Comparison of ENCODE assay signal across 8 mouse cellular contexts in genomic region chr2:84715562-84716361, GRCm38 (mm10). TPM values are rescaled to one million over a fixed set of nuclear protein-coding genes. Genes with fewer than 3 reads are reported as not detected.
DNase-seq lines count a peak whose midpoint lies in the region; ATAC-seq and TF ChIP-seq lines count a peak whose summit lies in the region.

No protein-coding gene starts in this region.

- ATAC-seq in forebrain, embryonic 11.5 days (replicated peaks; ENCODE audit: low FRiP score) = peak; percentile 94
- ATAC-seq in neutrophil, adult 5-6 weeks (ENCODE audit: extremely low read depth, insufficient number of reproducible peaks, low FRiP score, poor library complexity, severe bottlenecking) = peak; percentile 89

- no peak for TF ChIP-seq CTCF in E14TG2a.4 (conservative IDR thresholded peaks at IDR 0.05; ENCODE audit: low read length)
- TF ChIP-seq CTCF in brain, embryonic 14.5 days (IDR thresholded peaks at IDR 0.05; ENCODE audit: borderline replicate concordance, extremely low read depth, insufficient read depth, insufficient read length) = no peak
- no peak for TF ChIP-seq CTCF in layer of hippocampus, adult 2 months (conservative IDR thresholded peaks at IDR 0.05)
- no peak for TF ChIP-seq CTCF in thymus, adult 2 months (IDR thresholded peaks at IDR 0.05; ENCODE audit: borderline replicate concordance, control insufficient read depth, extremely low read depth, insufficient read depth, low read length, poor library complexity)

- H3K9ac ChIP-seq in forebrain, embryonic 11.5 days (ENCODE audit: low read length) = peak overlapping the region; percentile 95

- no peaks in the 10 kb centered on the region for H3K9me3 ChIP-seq in E14TG2a.4 (ENCODE audit: low read length)
- H3K9me3 ChIP-seq in forebrain, embryonic 11.5 days (ENCODE audit: control insufficient read depth, low read length) = no peaks in the 10 kb centered on the region

- no peaks in the 10 kb centered on the region for H3K27me3 ChIP-seq in E14TG2a.4 (ENCODE audit: insufficient read depth, low read length)
- H3K27me3 ChIP-seq in forebrain, embryonic 11.5 days (ENCODE audit: control insufficient read depth, insufficient read depth, low read length) = no peaks in the 10 kb centered on the region
- no peaks in the 10 kb centered on the region for H3K27me3 ChIP-seq in thymus, adult 2 months (ENCODE audit: control insufficient read depth, insufficient read depth, low read length)

- DNase-seq in brain, embryonic 14.5 days (ENCODE audit: low read depth) = peak; percentile 99
- DNase-seq in forebrain, embryonic 11.5 days (ENCODE audit: low spot score) = peak; percentile 77
- peak; percentile 60 to 64 for DNase-seq in heart, postnatal 14 days
- DNase-seq in layer of hippocampus, adult 2 months (ENCODE audit: low spot score in 2 of 2) = peak in 1 of 2 experiments; percentile 94
- peak; percentile 91 to 94 for DNase-seq in lung, adult 18-20 months
- DNase-seq in thymus, adult 2 months = peak; percentile 80

- under 1% methylated on average over 33 of the region's 33 CpGs for WGBS in forebrain, embryonic 11.5 days
- under 1% methylated on average over 33 of the region's 33 CpGs for WGBS in thymus, adult 2 months

- peak overlapping the region; percentile 85 for H3K4me2 ChIP-seq in forebrain, embryonic 11.5 days (ENCODE audit: low read depth, low read length, severe bottlenecking)

- H3K27ac ChIP-seq in forebrain, embryonic 11.5 days (ENCODE audit: low read depth, low read length) = peak overlapping the region; percentile 96
- peak overlapping the region; percentile 98 for H3K27ac ChIP-seq in layer of hippocampus, adult 2 months
- H3K27ac ChIP-seq in thymus, adult 2 months (ENCODE audit: control insufficient read depth, insufficient read depth, low read length) = peak overlapping the region; percentile 65

- H3K36me3 ChIP-seq in E14TG2a.4 (ENCODE audit: insufficient read depth, low read length) = peaks cover 10% of the 10 kb centered on the region
- no peaks in the 10 kb centered on the region for H3K36me3 ChIP-seq in forebrain, embryonic 11.5 days (ENCODE audit: control insufficient read depth, insufficient read depth, low read length)
- peaks cover 1% of the 10 kb centered on the region; the same call in 1 of the 2 replicates for H3K36me3 ChIP-seq in thymus, adult 2 months (ENCODE audit: control insufficient read depth, insufficient read depth, low read length)

- intact Hi-C loops in heart, postnatal 14 days (cut with DNase I) = no loop called here

- peaks cover 33% of the 10 kb centered on the region for H3K4me1 ChIP-seq in E14TG2a.4 (replicated peaks; ENCODE audit: low read depth, low read length)
- H3K4me1 ChIP-seq in forebrain, embryonic 11.5 days (replicated peaks; ENCODE audit: control insufficient read depth, insufficient read depth, low read length) = 0 out of 2 replicates have a peak, but pooled peaks cover 2% of the 10 kb centered on the region
- peaks cover 3% of the 10 kb centered on the region for H3K4me1 ChIP-seq in thymus, adult 2 months (replicated peaks; ENCODE audit: control insufficient read depth, insufficient read depth, low read length)

- TF ChIP-seq POLR2A in brain, embryonic 14.5 days (IDR thresholded peaks at IDR 0.05; ENCODE audit: borderline replicate concordance, extremely low read depth, insufficient read depth, insufficient read length, poor library complexity, severe bottlenecking) = no peak
- TF ChIP-seq POLR2A in thymus, adult 2 months (IDR thresholded peaks at IDR 0.05; ENCODE audit: control insufficient read depth, extremely low read depth, insufficient read depth, low read length, poor library complexity) = no peak

- H3K4me3 ChIP-seq in E14TG2a.4 (replicated peaks; ENCODE audit: low read length) = peak overlapping the region; percentile 99
- peak overlapping the region; percentile 96 for H3K4me3 ChIP-seq in forebrain, embryonic 11.5 days (ENCODE audit: low read depth, low read length)
- peak overlapping the region; percentile 72 for H3K4me3 ChIP-seq in layer of hippocampus, adult 2 months
- peak overlapping the region; percentile 75 for H3K4me3 ChIP-seq in thymus, adult 2 months (ENCODE audit: control insufficient read depth, insufficient read depth, low read length)

RNA-seq across cellular contexts. Expression of gene Zdhhc5, which starts 0.8 kb away (rescaled TPM):
- 34.8 and 35.4 TPM in 2 replicates for polyA plus RNA-seq in brain, embryonic 14.5 days (2012; rRNA removed)
- polyA plus RNA-seq in forebrain, embryonic 11.5 days (2014; fragmentation: Nextera tagmentation; extraction: Ambion mirVana) = 27.7 and 28.4 TPM in 2 replicates
- total RNA-seq in heart, postnatal 14 days (2021) = 10 to 100 TPM; 57.7 to 62.4 TPM
- 10 to 100 TPM; 37.4 to 38.1 TPM for total RNA-seq in layer of hippocampus, adult 2 months (2021)
- total RNA-seq in neutrophil, adult 5-6 weeks (2017) = 33.3 and 37.8 TPM in 2 replicates
- polyA plus RNA-seq in thymus, adult 2 months (2012; rRNA removed) = 53.6 and 57.1 TPM in 2 replicates

RNA-seq across cellular contexts. Expression of gene Clp1, which starts 11.4 kb away (rescaled TPM):
- polyA plus RNA-seq in brain, embryonic 14.5 days (2012; rRNA removed) = 15.8 and 21.4 TPM in 2 replicates
- 44.5 and 45.1 TPM in 2 replicates for polyA plus RNA-seq in forebrain, embryonic 11.5 days (2014; fragmentation: Nextera tagmentation; extraction: Ambion mirVana)
- 1 to 10 TPM; 4.9 to 5.8 TPM for total RNA-seq in heart, postnatal 14 days (2021)
- total RNA-seq in layer of hippocampus, adult 2 months (2021) = 1 to 10 TPM; 8.1 to 8.8 TPM
- total RNA-seq in neutrophil, adult 5-6 weeks (2017) = 41.6 and 50.2 TPM in 2 replicates
- polyA plus RNA-seq in thymus, adult 2 months (2012; rRNA removed) = 25.0 and 29.3 TPM in 2 replicates

RNA-seq across cellular contexts. Expression of gene Ypel4, which starts 18.1 kb away (rescaled TPM):
- polyA plus RNA-seq in brain, embryonic 14.5 days (2012; rRNA removed) = 41.7 and 61.5 TPM in 2 replicates
- 12.7 and 13.2 TPM in 2 replicates for polyA plus RNA-seq in forebrain, embryonic 11.5 days (2014; fragmentation: Nextera tagmentation; extraction: Ambion mirVana)
- 1 to 10 TPM in 1 of 2 experiments, under 1 TPM in 1; 0.93 to 1.3 TPM for total RNA-seq in heart, postnatal 14 days (2021)
- total RNA-seq in layer of hippocampus, adult 2 months (2021) = 10 to 100 TPM; 90.0 to 93.4 TPM
- 0.23 and 0.25 TPM in 2 replicates for total RNA-seq in neutrophil, adult 5-6 weeks (2017)
- 1.2 and 2.0 TPM in 2 replicates for polyA plus RNA-seq in thymus, adult 2 months (2012; rRNA removed)

RNA-seq across cellular contexts. Expression of gene Gm19426, which starts 27.7 kb away (rescaled TPM):
- 6.8 and 7.6 TPM in 2 replicates for polyA plus RNA-seq in brain, embryonic 14.5 days (2012; rRNA removed)
- polyA plus RNA-seq in forebrain, embryonic 11.5 days (2014; fragmentation: Nextera tagmentation; extraction: Ambion mirVana) = 3.7 and 4.3 TPM in 2 replicates
- 1 to 10 TPM; 1.6 to 2.2 TPM for total RNA-seq in heart, postnatal 14 days (2021)
- total RNA-seq in layer of hippocampus, adult 2 months (2021) = 1 to 10 TPM; 1.6 to 2.5 TPM
- total RNA-seq in neutrophil, adult 5-6 weeks (2017) = not detected in 2 replicates
- 0.15 TPM in 1 of 2 replicates, not detected in the other for polyA plus RNA-seq in thymus, adult 2 months (2012; rRNA removed)

RNA-seq across cellular contexts. Expression of gene Tmx2, which starts 36.8 kb away (rescaled TPM):
- polyA plus RNA-seq in brain, embryonic 14.5 days (2012; rRNA removed) = 129 and 170 TPM in 2 replicates
- polyA plus RNA-seq in forebrain, embryonic 11.5 days (2014; fragmentation: Nextera tagmentation; extraction: Ambion mirVana) = 177 and 184 TPM in 2 replicates
- 100 to 1,000 TPM; 109 to 113 TPM for total RNA-seq in heart, postnatal 14 days (2021)
- 100 to 1,000 TPM; 231 to 240 TPM for total RNA-seq in layer of hippocampus, adult 2 months (2021)
- 18.4 and 20.1 TPM in 2 replicates for total RNA-seq in neutrophil, adult 5-6 weeks (2017)
- polyA plus RNA-seq in thymus, adult 2 months (2012; rRNA removed) = 50.2 and 53.8 TPM in 2 replicates

Comparison
In these comparisons a context has a peak if more than half of its experiments do, and no peak if none do; other contexts are left out.
1. RNA of gene Ypel4, which starts 18.1 kb away (total RNA-seq): 90.0 to 93.4 TPM in layer of hippocampus, adult 2 months; 0.93 to 1.3 TPM in heart, postnatal 14 days and 0.23 to 0.25 TPM in neutrophil, adult 5-6 weeks; every median in the first group is over 10 times any median in the second.
2. Peak in every context shown above with its lines, with median percentiles within 50 percentile points of each other: H3K4me3 ChIP-seq and H3K27ac ChIP-seq.